Mouse (Mus musculus) ES-Bruce4 (cell line): ENCODE measurements around the gene Trove2.
A peak's percentile ranks its signal among the peaks of the same experiment; 100 is the strongest.

Experiments used
- CTCF ChIP-seq: IDR thresholded peaks from one replicate; pipeline ENCODE4 v1.8.1; 2011; ENCODE audit warnings: low read depth, low read length
- POLR2A ChIP-seq: IDR thresholded peaks from one replicate; pipeline ENCODE4 v1.8.1; 2011; ENCODE audit warnings: low read length; ENCODE audit not compliant: insufficient read depth

DNA sequence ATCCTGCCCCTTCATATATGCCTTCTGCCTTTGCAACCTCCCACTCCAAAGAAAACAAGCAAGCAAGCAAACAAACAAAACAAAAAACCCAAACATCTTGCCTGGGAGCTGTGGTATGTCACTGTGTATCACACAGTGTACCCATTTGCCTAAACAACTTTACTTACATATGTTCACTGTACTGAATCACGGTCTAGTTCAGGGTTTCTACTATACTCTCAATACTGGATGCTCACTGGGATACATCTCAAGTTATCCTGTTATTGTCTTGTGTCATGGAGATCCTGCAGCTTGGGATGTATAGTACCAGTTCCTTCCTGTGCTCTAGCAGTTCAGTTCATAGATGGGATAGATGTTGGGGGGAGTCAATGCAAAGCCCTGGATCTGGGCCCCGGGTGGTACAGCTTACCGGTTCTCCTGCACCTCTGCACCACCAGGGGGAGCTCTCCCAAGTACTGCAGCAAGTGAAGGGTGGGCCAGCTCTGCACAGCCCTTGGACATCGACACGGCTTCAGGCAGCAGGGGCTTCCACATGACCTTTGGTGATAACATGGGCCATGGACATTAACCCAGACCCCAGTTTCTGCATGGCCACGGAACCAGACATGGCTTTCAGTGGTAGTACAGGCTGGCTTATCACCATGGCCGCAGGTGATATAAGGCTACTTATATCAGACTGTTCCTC lies 37.0 kb upstream of the Trove2 start:
- no peak for TF ChIP-seq POLR2A
- TF ChIP-seq CTCF = peak; percentile 92
